Mouse (Mus musculus) testis, adult 2 months (tissue): ENCODE data around the gene Otop3. TPM values are rescaled to one million over a fixed set of nuclear protein-coding genes. Genes with fewer than 3 reads are reported as not detected.

Source experiments
- H3K27ac ChIP-seq: fragments of 200-500 bp; 2 replicates; pipeline ENCODE4 v1.5.1; 2012; ENCODE audit warnings: low read depth, low read length; ENCODE audit not compliant: control insufficient read depth, insufficient read depth
- H3K27me3 ChIP-seq: fragments of 200-500 bp; 2 replicates; pipeline ENCODE4 v1.6.1; 2012; ENCODE audit warnings: mild to moderate bottlenecking, low read length, moderate library complexity; ENCODE audit not compliant: control insufficient read depth, insufficient read depth
- H3K36me3 ChIP-seq: fragments of 200-500 bp; 2 replicates; pipeline ENCODE4 v1.6.1; 2012; ENCODE audit warnings: mild to moderate bottlenecking, low read length; ENCODE audit not compliant: control insufficient read depth, insufficient read depth
- H3K4me1 ChIP-seq: fragments of 200-500 bp; 2 replicates; pipeline ENCODE4 v1.6.1; 2012; ENCODE audit warnings: low read length; ENCODE audit not compliant: control insufficient read depth, insufficient read depth
- H3K4me3 ChIP-seq: fragments of 200-500 bp; 2 replicates; pipeline ENCODE4 v1.5.1; 2012; ENCODE audit warnings: low read depth, mild to moderate bottlenecking, low read length, moderate library complexity, mixed read lengths; ENCODE audit not compliant: control insufficient read depth
- CTCF ChIP-seq: fragments of 200-500 bp; IDR thresholded peaks from 2 replicates; pipeline ENCODE4 v1.5.1; 2012; ENCODE audit warnings: low read depth, mild to moderate bottlenecking, inconsistent platforms, low read length, moderate library complexity; ENCODE audit not compliant: control insufficient read depth, insufficient read depth, insufficient replicate concordance
- POLR2A ChIP-seq: fragments of 200-500 bp; IDR thresholded peaks from 2 replicates; pipeline ENCODE4 v1.6.1; 2012; ENCODE audit warnings: low read depth, mild to moderate bottlenecking, inconsistent platforms, low read length, moderate library complexity; ENCODE audit not compliant: control insufficient read depth
- polyA plus RNA-seq: library from polyadenylated mRNA; depleted of rRNA; stranded (reverse); fragments of >200 nt; gene quantifications from 2 replicates; pipeline ENCODE4 v1.2.3, GENCODE M21; 2012

Gene Otop3
- polyA plus RNA-seq, 1 experiment, result 0.17 TPM

- H3K27me3 ChIP-seq, result no peaks in the 10 kb centered on the region
- H3K27ac ChIP-seq, result no peak overlapping the region
- TF ChIP-seq POLR2A (no peak), CTCF (no peak)
Observed at GRCm38 (mm10) chr11:115301351-115301750, 33.2 kb upstream of the Otop3 start.

GRCm38 (mm10) chr11:115303167-115303566, 31.4 kb upstream of the Otop3 start:
- H3K4me1 ChIP-seq, result no peaks in the 10 kb centered on the region
- H3K4me3 ChIP-seq, result no peak overlapping the region
- no peaks in the 10 kb centered on the region for H3K27me3 ChIP-seq
- H3K27ac ChIP-seq, result no peak overlapping the region
- no peak for TF ChIP-seq CTCF
- no peak for TF ChIP-seq POLR2A
- no peaks in the 10 kb centered on the region for H3K36me3 ChIP-seq

More at GRCm38 (mm10) chr11:115301351-115301750, 33.2 kb upstream of the Otop3 start:
- no peak overlapping the region for H3K4me3 ChIP-seq
- peaks cover 11% of the 10 kb centered on the region; the same call in 1 of the 2 replicates for H3K4me1 ChIP-seq
- no peaks in the 10 kb centered on the region for H3K36me3 ChIP-seq

GRCm38 (mm10) chr11:115306863-115307262, 27.7 kb upstream of the Otop3 start, which contains the start of gene Otop2:
Gene Otop2 (plus strand): TSS chr11:115307163.
- Histone ChIP-seq H3K4me3 (no peak within 1 kb of the TSS), H3K4me1 (no peaks in the 10 kb centered on the region), H3K36me3 (no peaks in the 10 kb centered on the region), H3K27me3 (no peaks in the 10 kb centered on the region), H3K27ac (no peak within 1 kb of the TSS)
- no peak for TF ChIP-seq CTCF
- no peak for TF ChIP-seq POLR2A

GRCm38 (mm10) chr11:115308781-115309180, 25.8 kb upstream of the Otop3 start:
- no peaks in the 10 kb centered on the region for H3K27me3 ChIP-seq

GRCm38 (mm10) chr11:115314249-115314648, 20.3 kb upstream of the Otop3 start:
- Histone ChIP-seq H3K27ac (no peak overlapping the region), H3K4me3 (no peak overlapping the region), H3K4me1 (peaks cover 9% of the 10 kb centered on the region), H3K36me3 (no peaks in the 10 kb centered on the region), H3K27me3 (no peaks in the 10 kb centered on the region)
- no peak for TF ChIP-seq CTCF

More at GRCm38 (mm10) chr11:115308781-115309180, 25.8 kb upstream of the Otop3 start:
- H3K36me3 ChIP-seq, result no peaks in the 10 kb centered on the region
- no peak overlapping the region for H3K4me3 ChIP-seq
- no peak overlapping the region for H3K27ac ChIP-seq
- no peaks in the 10 kb centered on the region for H3K4me1 ChIP-seq
- TF ChIP-seq POLR2A (no peak), CTCF (no peak)

GRCm38 (mm10) chr11:115317204-115317603, 17.3 kb upstream of the Otop3 start:
- H3K27me3 ChIP-seq, result no peaks in the 10 kb centered on the region
- H3K4me3 ChIP-seq, result no peak overlapping the region
- no peak overlapping the region for H3K27ac ChIP-seq
- H3K4me1 ChIP-seq, result peaks cover 13% of the 10 kb centered on the region
- TF ChIP-seq CTCF (no peak), POLR2A (no peak)
- no peaks in the 10 kb centered on the region for H3K36me3 ChIP-seq

GRCm38 (mm10) chr11:115318245-115319027, 16.1 kb upstream of the Otop3 start:
- Histone ChIP-seq H3K36me3 (no peaks in the 10 kb centered on the region), H3K27me3 (no peaks in the 10 kb centered on the region), H3K4me1 (peaks cover 14% of the 10 kb centered on the region), H3K27ac (no peak overlapping the region), H3K4me3 (no peak overlapping the region)
- TF ChIP-seq POLR2A (no peak), CTCF (no peak)

- Histone ChIP-seq H3K36me3 (no peaks in the 10 kb centered on the region), H3K4me1 (peaks cover 14% of the 10 kb centered on the region), H3K4me3 (no peak overlapping the region), H3K27me3 (no peaks in the 10 kb centered on the region), H3K27ac (no peak overlapping the region)
- TF ChIP-seq CTCF (no peak), POLR2A (no peak)
Observed at GRCm38 (mm10) chr11:115319704-115320383, 14.7 kb upstream of the Otop3 start.
